Mouse (Mus musculus) thymus, adult 2 months (tissue): ENCODE data around the gene Suox. TPM values are rescaled to one million over a fixed set of nuclear protein-coding genes. Genes with fewer than 3 reads are reported as not detected.
A peak's percentile ranks its signal among the peaks of the same experiment; 100 is the strongest.

Experiments used
- DNase-seq: peaks from one replicate; pipeline ENCODE4 v3.0.0; 2021
- H3K27ac ChIP-seq: fragments of 200-500 bp; 2 replicates; pipeline ENCODE4 v1.5.1; 2012; ENCODE audit warnings: low read length, control low read depth; ENCODE audit not compliant: control insufficient read depth, insufficient read depth
- H3K27me3 ChIP-seq: fragments of 200-500 bp; 2 replicates; pipeline ENCODE4 v1.6.1; 2012; ENCODE audit warnings: mild to moderate bottlenecking, low read length, moderate library complexity, mixed read lengths; ENCODE audit not compliant: control insufficient read depth, insufficient read depth
- H3K36me3 ChIP-seq: fragments of 200-500 bp; 2 replicates; pipeline ENCODE4 v1.6.1; 2012; ENCODE audit warnings: mild to moderate bottlenecking, low read length, moderate library complexity; ENCODE audit not compliant: control insufficient read depth, insufficient read depth
- H3K4me1 ChIP-seq: fragments of 200-500 bp; replicated peaks from 2 replicates; pipeline ENCODE4 v1.6.1; 2012; ENCODE audit warnings: low read length; ENCODE audit not compliant: control insufficient read depth, insufficient read depth
- H3K4me3 ChIP-seq: fragments of 200-500 bp; 2 replicates; pipeline ENCODE4 v1.5.1; 2012; ENCODE audit warnings: mild to moderate bottlenecking, low read length, control low read depth, moderate library complexity; ENCODE audit not compliant: control insufficient read depth, insufficient read depth
- CTCF ChIP-seq: fragments of 200-500 bp; IDR thresholded peaks from 2 replicates; pipeline ENCODE4 v1.5.1; 2012; ENCODE audit warnings: mild to moderate bottlenecking, control low read depth, low read length, moderate library complexity, borderline replicate concordance; ENCODE audit not compliant: control insufficient read depth, poor library complexity, insufficient read depth; ENCODE audit errors: extremely low read depth
- POLR2A ChIP-seq: fragments of 200-500 bp; IDR thresholded peaks from 2 replicates; pipeline ENCODE4 v1.6.1; 2012; ENCODE audit warnings: mild to moderate bottlenecking, low read length, control low read depth, moderate library complexity; ENCODE audit not compliant: control insufficient read depth, poor library complexity, insufficient read depth; ENCODE audit errors: extremely low read depth
- WGBS: fragments of 180-500 bp; shearing (Covaris S2); methylation state at CpG from one replicate; pipeline ENCODE4 v1.1.7; 2018; 5-methylcytosine and 5-hydroxymethylcytosine counted together
- polyA plus RNA-seq: library from polyadenylated mRNA; depleted of rRNA; stranded (reverse); fragments of >200 nt; gene quantifications from 2 replicates; pipeline ENCODE4 v1.2.3, GENCODE M21; 2012

Suox gene
- polyA plus RNA-seq, 1 experiment, result 21.3 TPM

GRCm38 (mm10) chr10:128695411-128695991 is 21.6 kb upstream of the Suox start:
- H3K36me3 ChIP-seq, result peaks cover 13% of the 10 kb centered on the region
- H3K4me1 ChIP-seq, result peaks cover 8% of the 10 kb centered on the region
- no peaks in the 10 kb centered on the region for H3K27me3 ChIP-seq
- DNase-seq, result no peak
- no peak for TF ChIP-seq CTCF
- TF ChIP-seq POLR2A, result no peak
- H3K4me3 ChIP-seq, result peak overlapping the region; percentile 97
- WGBS, result 1% methylated on average over 22 of the region's 22 CpGs
- peak overlapping the region; percentile 60 for H3K27ac ChIP-seq

DNA sequence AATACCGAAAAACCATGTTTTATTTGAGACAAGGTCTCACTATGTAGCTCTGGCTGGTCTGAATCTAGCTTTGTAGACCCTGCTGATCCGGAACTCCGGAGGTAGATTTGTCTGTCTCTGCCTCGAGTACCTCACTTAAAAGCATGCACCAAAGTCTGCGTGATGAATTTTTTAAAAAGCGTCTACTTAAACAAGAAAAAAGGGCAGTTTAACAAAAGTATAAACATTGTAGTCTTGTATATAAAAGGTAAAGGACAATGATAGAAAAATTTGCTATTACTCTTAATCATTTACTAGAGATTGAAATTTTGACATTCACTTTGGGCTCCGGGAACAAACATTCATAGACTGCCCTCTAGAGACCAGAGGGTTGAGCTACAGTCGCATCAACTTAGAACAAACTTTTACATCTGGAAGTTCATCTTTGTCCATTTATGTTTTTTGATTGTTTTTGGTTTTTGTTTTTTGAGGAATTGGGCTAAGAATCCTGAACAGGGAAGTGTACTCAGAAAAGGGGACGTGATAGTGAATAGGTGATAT is 666 bp upstream of the Suox start:
- Histone ChIP-seq H3K4me1 (peaks cover 5% of the 10 kb centered on the region), H3K4me3 (peak overlapping the region; percentile 67), H3K36me3 (peaks cover 2% of the 10 kb centered on the region), H3K27me3 (no peaks in the 10 kb centered on the region), H3K27ac (peak overlapping the region; percentile 32)
- TF ChIP-seq CTCF (no peak), POLR2A (no peak)
- under 1% methylated on average over 9 of the region's 9 CpGs for WGBS
- peak; percentile 41 for DNase-seq

- H3K36me3 ChIP-seq, result no peaks in the 10 kb centered on the region; the same call in 1 of the 2 replicates
- DNase-seq, result no peak
- H3K4me1 ChIP-seq, result peaks cover 5% of the 10 kb centered on the region
- H3K27me3 ChIP-seq, result no peaks in the 10 kb centered on the region
- no peak overlapping the region for H3K4me3 ChIP-seq
- no peak for TF ChIP-seq POLR2A
- no peak for TF ChIP-seq CTCF
- no peak overlapping the region for H3K27ac ChIP-seq
- 97% methylated on average over 9 of the region's 9 CpGs for WGBS
These were observed 2.7 kb downstream of the Suox start for GRCm38 (mm10) chr10:128671148-128671547.

- Histone ChIP-seq H3K4me1 (peaks cover 5% of the 10 kb centered on the region), H3K4me3 (peak overlapping the region; percentile 46), H3K27ac (no peak overlapping the region), H3K36me3 (no peaks in the 10 kb centered on the region; the same call in 1 of the 2 replicates), H3K27me3 (no peaks in the 10 kb centered on the region)
- WGBS, result 2% methylated on average over 42 of the region's 42 CpGs
- TF ChIP-seq CTCF, result no peak
- TF ChIP-seq POLR2A, result no peak
- DNase-seq, result peak; percentile 67
These were observed 4.8 kb downstream of the Suox start for GRCm38 (mm10) chr10:128668790-128669672.

DNA sequence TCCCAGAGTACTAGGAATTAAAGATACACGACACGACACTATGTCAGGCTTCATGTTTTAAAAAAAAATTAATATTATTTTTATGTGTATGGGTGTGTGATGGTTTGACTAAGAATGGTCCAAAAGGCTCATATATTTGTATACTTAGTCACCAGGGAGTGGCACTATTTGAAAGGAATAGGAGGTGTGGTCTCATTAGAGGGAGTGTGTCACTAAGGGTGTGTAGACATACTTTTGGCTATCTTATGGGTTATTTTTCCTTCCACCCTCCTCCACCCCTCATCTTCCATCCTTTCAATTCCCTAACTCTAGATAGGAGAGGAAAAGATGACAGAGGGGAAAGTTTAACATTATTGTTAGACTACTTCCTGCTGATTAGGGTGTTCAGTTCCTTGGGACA is 8.1 kb downstream of the Suox start:
- no peak overlapping the region for H3K4me3 ChIP-seq
- H3K27ac ChIP-seq, result no peak overlapping the region
- no peaks in the 10 kb centered on the region for H3K27me3 ChIP-seq
- H3K4me1 ChIP-seq, result no peaks in the 10 kb centered on the region; the same call in 1 of the 2 replicates
- TF ChIP-seq CTCF, result no peak
- TF ChIP-seq POLR2A, result no peak
- 95% methylated on average over 2 of the region's 2 CpGs for WGBS
- DNase-seq, result no peak
- no peaks in the 10 kb centered on the region for H3K36me3 ChIP-seq

GRCm38 (mm10) chr10:128665307-128665706 is 8.6 kb downstream of the Suox start:
- no peaks in the 10 kb centered on the region for H3K36me3 ChIP-seq
- no peak overlapping the region for H3K27ac ChIP-seq
- WGBS, result 84% methylated on average over 3 of the region's 3 CpGs
- no peaks in the 10 kb centered on the region; the same call in 1 of the 2 replicates for H3K4me1 ChIP-seq
- no peak for DNase-seq
- H3K4me3 ChIP-seq, result no peak overlapping the region
- no peak for TF ChIP-seq CTCF
- no peaks in the 10 kb centered on the region for H3K27me3 ChIP-seq
